Mouse (Mus musculus) spleen, adult 2 months (tissue): ENCODE data around the gene Alcam. TPM values are rescaled to one million over a fixed set of nuclear protein-coding genes. Genes with fewer than 3 reads are reported as not detected.

Source experiments
- DNase-seq, 2 experiments: peaks; one replicate each; pipeline versions ENCODE4 v3.0.0 to v3.0.0-alpha.2; 2012 to 2021; ENCODE audit warnings: low spot score in 2 of 2, low read depth in 1 of 2
- H3K27ac ChIP-seq: fragments of 200-500 bp; 2 replicates; pipeline ENCODE4 v1.5.1; 2012; ENCODE audit warnings: low read length, inconsistent platforms; ENCODE audit not compliant: insufficient read depth
- H3K27me3 ChIP-seq: fragments of 200-500 bp; 2 replicates; pipeline ENCODE4 v1.6.1; 2012; ENCODE audit warnings: mild to moderate bottlenecking, moderate library complexity, low read length, inconsistent platforms; ENCODE audit not compliant: control insufficient read depth, insufficient read depth
- H3K36me3 ChIP-seq: fragments of 200-500 bp; 2 replicates; pipeline ENCODE4 v1.6.1; 2012; ENCODE audit warnings: mild to moderate bottlenecking, low read length, inconsistent platforms; ENCODE audit not compliant: control insufficient read depth, insufficient read depth
- H3K4me1 ChIP-seq: fragments of 200-500 bp; 2 replicates; pipeline ENCODE4 v1.6.1; 2011; ENCODE audit warnings: inconsistent platforms; ENCODE audit not compliant: control insufficient read depth, insufficient read depth, insufficient read length
- H3K4me3 ChIP-seq: fragments of 200-500 bp; 2 replicates; pipeline ENCODE4 v1.5.1; 2011; ENCODE audit warnings: mild to moderate bottlenecking, inconsistent platforms; ENCODE audit not compliant: insufficient read depth, insufficient read length; ENCODE audit errors: extremely low read depth
- CTCF ChIP-seq: fragments of 200-500 bp; IDR thresholded peaks from 2 replicates; pipeline ENCODE4 v1.5.1; 2011; ENCODE audit warnings: mild to moderate bottlenecking, inconsistent platforms; ENCODE audit not compliant: insufficient read depth, insufficient read length, insufficient replicate concordance; ENCODE audit errors: extremely low read depth
- POLR2A ChIP-seq: fragments of 200-500 bp; IDR thresholded peaks from 2 replicates; pipeline ENCODE4 v1.6.1; 2011; ENCODE audit warnings: low read depth, low read length, inconsistent platforms
- WGBS: fragments of 180-500 bp; shearing (Covaris S2); methylation state at CpG from one replicate; pipeline ENCODE4 v1.1.7; 2018; 5-methylcytosine and 5-hydroxymethylcytosine counted together
- polyA plus RNA-seq: library from polyadenylated mRNA; depleted of rRNA; stranded (reverse); fragments of >200 nt; gene quantifications from 2 replicates; pipeline ENCODE4 v1.2.3, GENCODE M21; 2012; rRNA removed

Gene Alcam
- polyA plus RNA-seq = 2.8 and 4.2 TPM in 2 replicates

- peak in 1 of 2 experiments; percentile 27 for DNase-seq
- Histone ChIP-seq H3K4me1 (peaks cover 2% of the 10 kb centered on the region; the same call in 1 of the 2 replicates), H3K4me3 (peak within 1 kb of the TSS; percentile 74), H3K27me3 (no peaks in the 10 kb centered on the region), H3K27ac (0 out of 2 replicates have a peak within 1 kb of the TSS, but pooled peaks have one; percentile 20), H3K36me3 (no peaks in the 10 kb centered on the region)
- 2% methylated on average over 14 of the region's 14 CpGs for WGBS
- TF ChIP-seq CTCF = no peak
- TF ChIP-seq POLR2A = no peak
Observed at GRCm38 (mm10) chr16:52453971-52454514, at the start of gene Alcam. TSS of gene Alcam (minus strand) at chr16:52454074.

- DNase-seq = no peak
- no peaks in the 10 kb centered on the region for H3K27me3 ChIP-seq
- no peaks in the 10 kb centered on the region for H3K4me1 ChIP-seq
- WGBS = 85% methylated on average over 4 of the region's 4 CpGs
- no peak overlapping the region for H3K4me3 ChIP-seq
- H3K27ac ChIP-seq = no peak overlapping the region
- H3K36me3 ChIP-seq = no peaks in the 10 kb centered on the region
- TF ChIP-seq POLR2A = no peak
- no peak for TF ChIP-seq CTCF
Observed at GRCm38 (mm10) chr16:52498757-52499335, 45.0 kb upstream of the Alcam start.

- Histone ChIP-seq H3K27me3 (no peaks in the 10 kb centered on the region), H3K4me3 (no peak overlapping the region), H3K36me3 (no peaks in the 10 kb centered on the region), H3K27ac (no peak overlapping the region), H3K4me1 (no peaks in the 10 kb centered on the region)
- WGBS = 30% methylated on average over 1 of the region's 1 CpGs
- TF ChIP-seq CTCF = no peak
- TF ChIP-seq POLR2A = no peak
- no peak for DNase-seq
Observed at GRCm38 (mm10) chr16:52490542-52490941, 36.7 kb upstream of the Alcam start.

GRCm38 (mm10) chr16:52474235-52474634 lies 20.4 kb upstream of the Alcam start:
- Histone ChIP-seq H3K36me3 (no peaks in the 10 kb centered on the region), H3K4me3 (no peak overlapping the region), H3K27me3 (no peaks in the 10 kb centered on the region), H3K4me1 (peaks cover 2% of the 10 kb centered on the region), H3K27ac (no peak overlapping the region)
- no peak for DNase-seq
- no peak for TF ChIP-seq CTCF
- no peak for TF ChIP-seq POLR2A
- 31% methylated on average over 4 of the region's 4 CpGs for WGBS

- Histone ChIP-seq H3K4me3 (no peak overlapping the region), H3K27ac (no peak overlapping the region), H3K36me3 (no peaks in the 10 kb centered on the region), H3K27me3 (no peaks in the 10 kb centered on the region), H3K4me1 (peaks cover 4% of the 10 kb centered on the region)
- TF ChIP-seq POLR2A = no peak
- no peak for TF ChIP-seq CTCF
- 91% methylated on average over 2 of the region's 2 CpGs for WGBS
- DNase-seq = no peak
Observed at GRCm38 (mm10) chr16:52473089-52473488, 19.2 kb upstream of the Alcam start.

- TF ChIP-seq POLR2A (no peak), CTCF (no peak)
- Histone ChIP-seq H3K27ac (no peak overlapping the region), H3K36me3 (no peaks in the 10 kb centered on the region), H3K4me1 (peaks cover 4% of the 10 kb centered on the region), H3K4me3 (no peak overlapping the region), H3K27me3 (no peaks in the 10 kb centered on the region)
- DNase-seq = no peak
- WGBS = 88% methylated on average over 3 of the region's 3 CpGs
Observed at GRCm38 (mm10) chr16:52472635-52473034, 18.8 kb upstream of the Alcam start.

- Histone ChIP-seq H3K36me3 (no peaks in the 10 kb centered on the region), H3K4me1 (peaks cover 4% of the 10 kb centered on the region), H3K27me3 (no peaks in the 10 kb centered on the region), H3K27ac (no peak overlapping the region), H3K4me3 (no peak overlapping the region)
- no peak for TF ChIP-seq CTCF
- no peak for TF ChIP-seq POLR2A
- no peak for DNase-seq
Observed at GRCm38 (mm10) chr16:52472059-52472458, 18.2 kb upstream of the Alcam start.
